ENCODE assay signal across 11 mouse cellular contexts in the genomic region with DNA sequence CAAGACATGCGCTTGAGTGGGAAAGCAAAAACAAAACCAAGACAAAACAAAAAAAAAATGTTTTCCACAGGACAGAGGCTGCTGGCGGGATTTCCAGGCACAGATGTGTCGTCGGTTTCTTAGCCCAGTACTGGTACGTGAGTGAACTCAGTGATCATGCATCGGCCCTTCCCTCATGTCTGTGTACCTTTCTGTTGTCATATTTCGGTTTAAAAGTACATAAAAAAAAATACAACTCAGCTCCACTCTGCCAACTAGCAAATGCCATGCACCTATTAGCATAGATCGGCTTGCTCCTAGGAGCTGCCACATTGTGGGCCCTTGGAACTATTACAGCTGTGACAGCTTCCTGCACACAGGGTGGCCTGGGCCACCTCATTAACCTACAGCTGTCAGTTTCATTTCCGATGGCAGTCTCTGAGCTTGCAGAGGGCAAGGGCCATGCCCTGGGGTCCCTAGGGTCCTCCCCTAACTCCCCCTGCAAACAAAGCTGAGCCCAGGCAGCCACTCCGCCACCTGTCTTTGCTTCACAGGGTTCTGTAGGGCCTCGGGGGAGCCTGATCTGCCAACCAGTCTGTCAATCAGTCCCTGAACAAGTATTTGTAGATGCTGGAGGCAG. TPM values are rescaled to one million over a fixed set of nuclear protein-coding genes. Genes with fewer than 3 reads are reported as not detected.
DNase-seq lines count a peak whose midpoint lies in the region; ATAC-seq lines count a peak whose summit lies in the region.
"Had no signal": no experiment of that assay in that cellular context is flagged by ENCODE, and none has a peak within 500 bp of the region (broad histone marks: within the 10 kb centered on the region; RNA-seq: fewer than 3 reads in every experiment).

No protein-coding gene starts in this region.

- DNase-seq in forebrain, embryonic 10.5 days (ENCODE audit: extremely low spot score, low spot score): peak; percentile 55
- peak; percentile 3 for DNase-seq in right cerebral cortex, postnatal 14 days
- DNase-seq in right cerebral cortex, postnatal 25 days: no peak
- peak; percentile 68 to 80 for DNase-seq in spleen, postnatal 4 days (ENCODE audit: low spot score in 2 of 2)
- no peak for DNase-seq in left cerebral cortex, adult 9 months (ENCODE audit: low spot score in 2 of 2)
- DNase-seq in kidney, adult 11 months: no peak
- DNase-seq: cerebellum, adult 9-10 months; gastrocnemius, postnatal 25 days had no signal

- no peaks in the 10 kb centered on the region for H3K36me3 ChIP-seq in forebrain, embryonic 10.5 days (replicated peaks)
- 0 out of 2 replicates have a peak, but pooled peaks cover 4% of the 10 kb centered on the region for H3K36me3 ChIP-seq in forebrain, embryonic 15.5 days
- H3K36me3 ChIP-seq in midbrain, embryonic 12.5 days: no peaks in the 10 kb centered on the region

- no peak for ATAC-seq in forebrain, embryonic 15.5 days (replicated peaks)
- ATAC-seq in midbrain, embryonic 12.5 days (ENCODE audit: low FRiP score, low read depth): peak; percentile 57; the same call in 1 of the 2 replicates
- ATAC-seq: intestine, postnatal 0 days had no signal

- H3K4me2 ChIP-seq in forebrain, embryonic 15.5 days (replicated peaks): no peak overlapping the region
- no peak overlapping the region for H3K4me2 ChIP-seq in midbrain, embryonic 12.5 days (replicated peaks)

- peak overlapping the region; percentile 2; the same call in 1 of the 2 replicates for H3K27ac ChIP-seq in forebrain, embryonic 10.5 days
- no peak overlapping the region for H3K27ac ChIP-seq in forebrain, embryonic 15.5 days (replicated peaks)
- no peak overlapping the region for H3K27ac ChIP-seq in midbrain, embryonic 12.5 days (replicated peaks)

- H3K27me3 ChIP-seq in forebrain, embryonic 10.5 days (ENCODE audit: poor library complexity, severe bottlenecking): peaks cover 80% of the 10 kb centered on the region
- no peaks in the 10 kb centered on the region for H3K27me3 ChIP-seq in forebrain, embryonic 15.5 days
- peaks cover 30% of the 10 kb centered on the region for H3K27me3 ChIP-seq in midbrain, embryonic 12.5 days

- no peak overlapping the region for H3K9ac ChIP-seq in forebrain, embryonic 15.5 days (replicated peaks)
- H3K9ac ChIP-seq in midbrain, embryonic 12.5 days (replicated peaks): no peak overlapping the region

- 58% methylated on average over 11 of the region's 11 CpGs for WGBS in forebrain, embryonic 10.5 days
- WGBS in forebrain, embryonic 15.5 days: 56% methylated on average over 11 of the region's 11 CpGs
- WGBS in midbrain, embryonic 12.5 days: 49% methylated on average over 11 of the region's 11 CpGs

- H3K4me3 ChIP-seq in forebrain, embryonic 10.5 days: no peak overlapping the region
- no peak overlapping the region for H3K4me3 ChIP-seq in forebrain, embryonic 15.5 days
- H3K4me3 ChIP-seq in midbrain, embryonic 12.5 days: no peak overlapping the region

- H3K4me1 ChIP-seq in forebrain, embryonic 10.5 days: peaks cover 67% of the 10 kb centered on the region
- peaks cover 49% of the 10 kb centered on the region for H3K4me1 ChIP-seq in forebrain, embryonic 15.5 days
- peaks cover 48% of the 10 kb centered on the region for H3K4me1 ChIP-seq in midbrain, embryonic 12.5 days

- 0 out of 2 replicates have a peak, but pooled peaks cover 3% of the 10 kb centered on the region for H3K9me3 ChIP-seq in forebrain, embryonic 10.5 days
- H3K9me3 ChIP-seq in forebrain, embryonic 15.5 days: no peaks in the 10 kb centered on the region
- no peaks in the 10 kb centered on the region for H3K9me3 ChIP-seq in midbrain, embryonic 12.5 days

RNA-seq across cellular contexts. Expression of gene Gm340, which starts 33.5 kb away (rescaled TPM):
- polyA plus RNA-seq in forebrain, embryonic 10.5 days (2016; fragmentation: Nextera tagmentation; extraction: Ambion mirVana): 2.7 and 3.2 TPM in 2 replicates
- 2.9 and 3.1 TPM in 2 replicates for polyA plus RNA-seq in forebrain, embryonic 15.5 days (2015; fragmentation: Nextera tagmentation; extraction: Ambion mirVana)
- polyA plus RNA-seq in midbrain, embryonic 12.5 days (2016; fragmentation: Nextera tagmentation; extraction: Ambion mirVana): 4.0 and 4.2 TPM in 2 replicates

Comparison
In these comparisons a context has a peak if more than half of its experiments do, and no peak if none do; other contexts are left out.
1. DNase-seq: peak in forebrain, embryonic 10.5 days (single experiment), right cerebral cortex, postnatal 14 days (single experiment) and spleen, postnatal 4 days (2 of 2); none in right cerebral cortex, postnatal 25 days (single experiment), left cerebral cortex, adult 9 months (0 of 2) and kidney, adult 11 months (single experiment).